Mouse (Mus musculus) myocyte (in vitro differentiated cells): ENCODE measurements around the gene Tlk2.

ENCODE experiments used
- CEBPB ChIP-seq: IDR thresholded peaks from 2 replicates; pipeline ENCODE4 v1.6.1; 2011; ENCODE audit warnings: mild to moderate bottlenecking, moderate library complexity; ENCODE audit not compliant: poor library complexity, insufficient read depth, severe bottlenecking
- E2F4 ChIP-seq: IDR thresholded peaks from one replicate; pipeline ENCODE4 v1.6.1; 2011; ENCODE audit warnings: mild to moderate bottlenecking, control low read depth, moderate library complexity; ENCODE audit not compliant: insufficient read depth
- MAX ChIP-seq: IDR thresholded peaks from one replicate; pipeline ENCODE4 v1.6.1; 2011; ENCODE audit warnings: low read depth, mild to moderate bottlenecking, control low read depth
- MYOD1 ChIP-seq, 3 experiments: IDR thresholded peaks; one replicate each; pipeline ENCODE4 v1.6.1; 2011; ENCODE audit warnings: control low read depth in 2 of 3, low read depth in 2 of 3, mild to moderate bottlenecking in 2 of 3, moderate library complexity in 1 of 3; ENCODE audit not compliant: insufficient read length in 2 of 3, control insufficient read depth in 1 of 3
- MYOG ChIP-seq, 3 experiments: IDR thresholded peaks; one replicate each; pipeline ENCODE4 v1.6.1; 2011; ENCODE audit warnings: control low read depth in 2 of 3, low read depth in 2 of 3, mild to moderate bottlenecking in 2 of 3; ENCODE audit not compliant: insufficient read length in 2 of 3, control insufficient read depth in 1 of 3, insufficient read depth in 1 of 3
- POLR2A ChIP-seq: IDR thresholded peaks from one replicate; pipeline ENCODE4 v1.6.1; 2011; ENCODE audit warnings: low read depth, mild to moderate bottlenecking, control low read depth, moderate library complexity; ENCODE audit not compliant: insufficient read length
- POLR2AphosphoS2 ChIP-seq: IDR thresholded peaks from one replicate; pipeline ENCODE4 v1.6.1; 2011; ENCODE audit warnings: low read depth, control low read depth; ENCODE audit not compliant: insufficient read length
- REST ChIP-seq: IDR thresholded peaks from one replicate; pipeline ENCODE4 v1.6.1; 2011; ENCODE audit warnings: mild to moderate bottlenecking, control low read depth, moderate library complexity; ENCODE audit not compliant: insufficient read depth, insufficient read length
- SRF ChIP-seq: IDR thresholded peaks from one replicate; pipeline ENCODE4 v1.6.1; 2011; ENCODE audit warnings: low read depth; ENCODE audit not compliant: control insufficient read depth, insufficient read length
- TCF12 ChIP-seq: IDR thresholded peaks from one replicate; pipeline ENCODE4 v1.6.1; 2011; ENCODE audit warnings: mild to moderate bottlenecking, control low read depth; ENCODE audit not compliant: poor library complexity, insufficient read depth, severe bottlenecking
- TCF3 ChIP-seq: IDR thresholded peaks from one replicate; pipeline ENCODE4 v1.6.1; 2011; ENCODE audit warnings: low read depth, control low read depth; ENCODE audit not compliant: insufficient read length
- USF1 ChIP-seq: IDR thresholded peaks from one replicate; pipeline ENCODE4 v1.6.1; 2011; ENCODE audit warnings: low read depth, mild to moderate bottlenecking, control low read depth, moderate library complexity

- TF ChIP-seq USF1, result no peak
- no peak for TF ChIP-seq TCF12
- TF ChIP-seq SRF, result no peak
- no peak for TF ChIP-seq MAX
- TF ChIP-seq MYOG (IDR thresholded peaks at IDR 0.05; ENCODE audit: control insufficient read depth in 1 of 3, insufficient read depth in 1 of 3, insufficient read length in 2 of 3, low read depth in 2 of 3), result no peak
- no peak for TF ChIP-seq POLR2A
- TF ChIP-seq CEBPB, result no peak
- no peak for TF ChIP-seq TCF3
- TF ChIP-seq REST, result no peak
- TF ChIP-seq MYOD1 (IDR thresholded peaks at IDR 0.05; ENCODE audit: control insufficient read depth in 1 of 3, insufficient read length in 2 of 3, low read depth in 2 of 3), result no peak
- no peak for TF ChIP-seq E2F4
- TF ChIP-seq POLR2AphosphoS2, result no peak
Measured at GRCm38 (mm10) chr11:105158047-105158446, 20.6 kb upstream of the Tlk2 start.
